11 mouse cellular contexts compared by ENCODE assay signal in genomic region chr4:132033183-132033582, GRCm38 (mm10). TPM values are rescaled to one million over a fixed set of nuclear protein-coding genes. Genes with fewer than 3 reads are reported as not detected.
DNase-seq lines count a peak whose midpoint lies in the region; ATAC-seq and TF ChIP-seq lines count a peak whose summit lies in the region.
"Had no signal": no experiment of that assay in that cellular context is flagged by ENCODE, and none has a peak within 500 bp of the region (broad histone marks: within the 10 kb centered on the region; RNA-seq: fewer than 3 reads in every experiment).

No protein-coding gene starts in this region.

- no peak overlapping the region for H3K9ac ChIP-seq in forebrain, embryonic 14.5 days (ENCODE audit: low read length)
- no peak overlapping the region for H3K9ac ChIP-seq in forebrain, embryonic 15.5 days (replicated peaks)
- no peak overlapping the region for H3K9ac ChIP-seq in lung, embryonic 14.5 days
- H3K9ac ChIP-seq in ES-Bruce4 (ENCODE audit: low read depth, poor library complexity, severe bottlenecking) = no peak overlapping the region
- no peak overlapping the region for H3K9ac ChIP-seq in liver, embryonic 14.5 days (replicated peaks)
- no peak overlapping the region for H3K9ac ChIP-seq in midbrain, embryonic 11.5 days (ENCODE audit: low read length)
- H3K9ac ChIP-seq: limb, embryonic 12.5 days had no signal

- peaks cover 16% of the 10 kb centered on the region; the same call in 1 of the 2 replicates for H3K27me3 ChIP-seq in forebrain, embryonic 14.5 days (replicated peaks; ENCODE audit: control insufficient read depth, insufficient read depth, low read length)
- peaks cover 34% of the 10 kb centered on the region for H3K27me3 ChIP-seq in forebrain, embryonic 15.5 days
- no peaks in the 10 kb centered on the region for H3K27me3 ChIP-seq in lung, embryonic 14.5 days (ENCODE audit: insufficient read depth, low read length)
- no peaks in the 10 kb centered on the region for H3K27me3 ChIP-seq in ES-Bruce4 (ENCODE audit: control insufficient read depth, insufficient read depth, low read length, poor library complexity, severe bottlenecking)
- no peaks in the 10 kb centered on the region for H3K27me3 ChIP-seq in liver, embryonic 14.5 days (ENCODE audit: control insufficient read depth, insufficient read depth, low read length)
- no peaks in the 10 kb centered on the region for H3K27me3 ChIP-seq in midbrain, embryonic 11.5 days (ENCODE audit: control insufficient read depth, insufficient read depth, low read length)
- H3K27me3 ChIP-seq: limb, embryonic 12.5 days had no signal

- DNase-seq in forebrain, embryonic 14.5 days (ENCODE audit: low spot score) = no peak
- no peak for DNase-seq in lung, embryonic 14.5 days
- no peak for DNase-seq in lung, adult 18-20 months
- DNase-seq in liver, embryonic 14.5 days (ENCODE audit: low read depth in 3 of 3, low spot score in 3 of 3) = no peak
- no peak for DNase-seq in retina, postnatal 1 day
- DNase-seq in midbrain, embryonic 11.5 days (ENCODE audit: low spot score, missing footprints) = no peak

- TF ChIP-seq CTCF in lung, embryonic 14.5 days (IDR thresholded peaks at IDR 0.05; ENCODE audit: low read depth) = peak; percentile 37
- peak; percentile 5 for TF ChIP-seq CTCF in ES-Bruce4 (IDR thresholded peaks at IDR 0.05; ENCODE audit: low read depth, low read length)
- TF ChIP-seq CTCF in liver, embryonic 14.5 days (IDR thresholded peaks at IDR 0.05; ENCODE audit: low read depth) = peak; percentile 58

- no peak for TF ChIP-seq POLR2A in ES-Bruce4 (IDR thresholded peaks at IDR 0.05; ENCODE audit: insufficient read depth, low read length)

- no peak for TF ChIP-seq EP300 in ES-Bruce4 (IDR thresholded peaks at IDR 0.05; ENCODE audit: insufficient read depth, low read depth, low read length)
- TF ChIP-seq EP300 in liver, embryonic 14.5 days (IDR thresholded peaks at IDR 0.05; ENCODE audit: low read depth) = 0 out of 2 replicates have a peak, but pooled peaks have one; percentile 15

- no peak overlapping the region for H3K4me2 ChIP-seq in forebrain, embryonic 14.5 days (ENCODE audit: low read length)
- H3K4me2 ChIP-seq in forebrain, embryonic 15.5 days (replicated peaks) = no peak overlapping the region
- no peak overlapping the region for H3K4me2 ChIP-seq in lung, embryonic 14.5 days
- H3K4me2 ChIP-seq in liver, embryonic 14.5 days (ENCODE audit: low read depth) = no peak overlapping the region
- H3K4me2 ChIP-seq in midbrain, embryonic 11.5 days = no peak overlapping the region
- H3K4me2 ChIP-seq: limb, embryonic 12.5 days had no signal

- no peak for ATAC-seq in forebrain, embryonic 14.5 days
- ATAC-seq in forebrain, embryonic 15.5 days (replicated peaks) = no peak
- ATAC-seq in lung, embryonic 14.5 days (ENCODE audit: insufficient read depth) = no peak
- no peak for ATAC-seq in liver, embryonic 14.5 days (ENCODE audit: insufficient read depth)
- ATAC-seq in midbrain, embryonic 11.5 days (ENCODE audit: low FRiP score) = no peak

- H3K4me3 ChIP-seq in forebrain, embryonic 14.5 days (ENCODE audit: low read depth, low read length) = no peak overlapping the region
- no peak overlapping the region for H3K4me3 ChIP-seq in forebrain, embryonic 15.5 days
- H3K4me3 ChIP-seq in lung, embryonic 14.5 days (ENCODE audit: low read depth, low read length) = no peak overlapping the region
- no peak overlapping the region for H3K4me3 ChIP-seq in ES-Bruce4 (ENCODE audit: low read depth, low read length)
- no peak overlapping the region for H3K4me3 ChIP-seq in liver, embryonic 14.5 days (ENCODE audit: insufficient read depth in 1 of 2, low read depth in 2 of 2, low read length in 2 of 2)
- H3K4me3 ChIP-seq in midbrain, embryonic 11.5 days (ENCODE audit: low read depth, low read length) = no peak overlapping the region
- H3K4me3 ChIP-seq: limb, embryonic 12.5 days; midbrain, embryonic 10.5 days had no signal

- H3K36me3 ChIP-seq in forebrain, embryonic 14.5 days (ENCODE audit: control insufficient read depth, insufficient read depth, low read length) = no peaks in the 10 kb centered on the region
- H3K36me3 ChIP-seq in forebrain, embryonic 15.5 days = no peaks in the 10 kb centered on the region
- no peaks in the 10 kb centered on the region for H3K36me3 ChIP-seq in lung, embryonic 14.5 days (ENCODE audit: insufficient read depth)
- H3K36me3 ChIP-seq in ES-Bruce4 (ENCODE audit: control insufficient read depth, insufficient read depth, low read length, poor library complexity, severe bottlenecking) = no peaks in the 10 kb centered on the region
- H3K36me3 ChIP-seq in liver, embryonic 14.5 days (replicated peaks; ENCODE audit: control insufficient read depth, insufficient read depth, low read depth) = peaks cover 25% of the 10 kb centered on the region
- no peaks in the 10 kb centered on the region for H3K36me3 ChIP-seq in midbrain, embryonic 11.5 days (ENCODE audit: control insufficient read depth, insufficient read depth, low read length)
- H3K36me3 ChIP-seq: limb, embryonic 12.5 days; midbrain, embryonic 10.5 days had no signal

- 91% methylated on average over 1 of the region's 1 CpGs for WGBS in forebrain, embryonic 14.5 days
- WGBS in forebrain, embryonic 15.5 days = 75% methylated on average over 1 of the region's 1 CpGs
- WGBS in lung, embryonic 14.5 days = 89% methylated on average over 1 of the region's 1 CpGs
- WGBS in liver, embryonic 14.5 days (ENCODE audit: insufficient replicate concordance) = 63% methylated on average over 1 of the region's 1 CpGs
- WGBS in midbrain, embryonic 11.5 days = 82% methylated on average over 1 of the region's 1 CpGs

- peaks cover 7% of the 10 kb centered on the region; the same call in 1 of the 2 replicates for H3K4me1 ChIP-seq in forebrain, embryonic 14.5 days (ENCODE audit: control insufficient read depth, insufficient read depth, low read length)
- peaks cover 12% of the 10 kb centered on the region for H3K4me1 ChIP-seq in forebrain, embryonic 15.5 days
- no peaks in the 10 kb centered on the region for H3K4me1 ChIP-seq in lung, embryonic 14.5 days (ENCODE audit: insufficient read depth)
- no peaks in the 10 kb centered on the region for H3K4me1 ChIP-seq in ES-Bruce4 (ENCODE audit: control insufficient read depth, insufficient read depth, low read length)
- H3K4me1 ChIP-seq in liver, embryonic 14.5 days (replicated peaks; ENCODE audit: control insufficient read depth in 2 of 2, insufficient read depth in 2 of 2, low read length in 1 of 2) = peaks cover 43 to 46% of the 10 kb centered on the region in 2 experiments
- H3K4me1 ChIP-seq in midbrain, embryonic 11.5 days (ENCODE audit: control insufficient read depth, insufficient read depth, low read length) = no peaks in the 10 kb centered on the region; the same call in 1 of the 2 replicates

- 0 out of 2 replicates have a peak overlapping the region, but pooled peaks have one; percentile 44 for H3K27ac ChIP-seq in forebrain, embryonic 14.5 days (ENCODE audit: low read depth, low read length)
- H3K27ac ChIP-seq in forebrain, embryonic 15.5 days (replicated peaks) = no peak overlapping the region
- H3K27ac ChIP-seq in lung, embryonic 14.5 days (ENCODE audit: low read depth) = no peak overlapping the region
- H3K27ac ChIP-seq in ES-Bruce4 (ENCODE audit: insufficient read depth, low read length) = no peak overlapping the region
- H3K27ac ChIP-seq in liver, embryonic 14.5 days = no peak overlapping the region
- no peak overlapping the region for H3K27ac ChIP-seq in midbrain, embryonic 11.5 days (ENCODE audit: low read depth, low read length)
- H3K27ac ChIP-seq: limb, embryonic 12.5 days; midbrain, embryonic 10.5 days had no signal

- H3K9me3 ChIP-seq in forebrain, embryonic 14.5 days (replicated peaks; ENCODE audit: control insufficient read depth, low read length) = no peaks in the 10 kb centered on the region
- H3K9me3 ChIP-seq in forebrain, embryonic 15.5 days = no peaks in the 10 kb centered on the region
- no peaks in the 10 kb centered on the region for H3K9me3 ChIP-seq in lung, embryonic 14.5 days (ENCODE audit: low read depth, low read length)
- H3K9me3 ChIP-seq in ES-Bruce4 (replicated peaks; ENCODE audit: control insufficient read depth, insufficient read depth, low read length, poor library complexity, severe bottlenecking) = no peaks in the 10 kb centered on the region
- H3K9me3 ChIP-seq in liver, embryonic 14.5 days (ENCODE audit: control insufficient read depth, low read length) = no peaks in the 10 kb centered on the region
- no peaks in the 10 kb centered on the region for H3K9me3 ChIP-seq in midbrain, embryonic 11.5 days (ENCODE audit: control insufficient read depth, low read length)
- H3K9me3 ChIP-seq: limb, embryonic 12.5 days; midbrain, embryonic 10.5 days had no signal

RNA-seq across cellular contexts. Expression of gene Gm10300, which starts 41.3 kb away (rescaled TPM):
- not detected in 2 replicates for polyA plus RNA-seq in forebrain, embryonic 14.5 days (2014; fragmentation: Nextera tagmentation; extraction: Ambion mirVana)
- polyA plus RNA-seq in forebrain, embryonic 15.5 days (2015; fragmentation: Nextera tagmentation; extraction: Ambion mirVana) = 0.08 TPM in 1 of 2 replicates, not detected in the other
- 0.08 and 0.11 TPM in 2 replicates for polyA plus RNA-seq in lung, embryonic 14.5 days (2014; fragmentation: Nextera tagmentation; extraction: Ambion mirVana)
- polyA plus RNA-seq in ES-Bruce4 (2011; ENCODE audit: insufficient read depth, insufficient read length, low read depth, missing spikeins) = not detected in 2 replicates
- polyA plus RNA-seq in liver, embryonic 14.5 days (2012; rRNA removed) = 0.11 and 0.15 TPM in 2 replicates
- polyA plus RNA-seq in liver, embryonic 14.5 days (2014; fragmentation: Nextera tagmentation; extraction: Ambion mirVana) = 0.32 and 0.40 TPM in 2 replicates
- 0.07 TPM in 1 of 2 replicates, not detected in the other for polyA plus RNA-seq in midbrain, embryonic 11.5 days (2014; fragmentation: Nextera tagmentation; extraction: Ambion mirVana)
- polyA plus RNA-seq: C2C12; midbrain, embryonic 10.5 days had no signal

RNA-seq across cellular contexts. Expression of gene Epb41, which starts 41.9 kb away (rescaled TPM):
- polyA plus RNA-seq in forebrain, embryonic 14.5 days (2014; fragmentation: Nextera tagmentation; extraction: Ambion mirVana) = 69.9 and 74.6 TPM in 2 replicates
- polyA plus RNA-seq in forebrain, embryonic 15.5 days (2015; fragmentation: Nextera tagmentation; extraction: Ambion mirVana) = 73.3 and 73.7 TPM in 2 replicates
- polyA plus RNA-seq in lung, embryonic 14.5 days (2014; fragmentation: Nextera tagmentation; extraction: Ambion mirVana) = 79.1 and 86.3 TPM in 2 replicates
- 61.8 and 68.8 TPM in 2 replicates for polyA plus RNA-seq in ES-Bruce4 (2011; ENCODE audit: insufficient read depth, insufficient read length, low read depth, missing spikeins)
- polyA plus RNA-seq in liver, embryonic 14.5 days (2012; rRNA removed) = 105 and 113 TPM in 2 replicates
- polyA plus RNA-seq in liver, embryonic 14.5 days (2014; fragmentation: Nextera tagmentation; extraction: Ambion mirVana) = 153 and 166 TPM in 2 replicates
- 210 and 230 TPM in 2 replicates for polyA plus RNA-seq in midbrain, embryonic 11.5 days (2014; fragmentation: Nextera tagmentation; extraction: Ambion mirVana)

Comparison
In these comparisons a context has a peak if more than half of its experiments do, and no peak if none do; other contexts are left out.
1. CTCF ChIP-seq: peak in every context shown above with its lines; median percentile 58 in liver, embryonic 14.5 days; 37 in lung, embryonic 14.5 days; 5 in ES-Bruce4.